Mouse (Mus musculus) liver, embryonic 11.5 days (tissue): ENCODE measurements at regions not wholly inside any gene's neighbourhood (a gene's known extent, or its start where the extent isn't known, plus 50 kb on each side); places are given as distances from the start of the nearest gene placed in this dataset.

Source experiments
- ATAC-seq: fragments of 200-750 bp; cut with Nextera tagmentation; replicated peaks from 2 replicates; pipeline ENCODE4 v1.8.0; 2017; ENCODE audit warnings: moderate number of reproducible peaks, mild to moderate bottlenecking, moderate TSS enrichment, moderate library complexity; ENCODE audit not compliant: low FRiP score
- DNase-seq: peaks from one replicate; pipeline ENCODE4 v3.0.0-alpha.2; 2017; ENCODE audit warnings: low spot score
- H3K27ac ChIP-seq: fragments of 300-500 bp; sonication (generic); 2 replicates; pipeline ENCODE4 v1.5.1; 2014; ENCODE audit warnings: mild to moderate bottlenecking, low read depth, low read length, control low read depth
- H3K27me3 ChIP-seq: fragments of 300-500 bp; sonication (generic); replicated peaks from 2 replicates; pipeline ENCODE4 v1.6.1; 2014; ENCODE audit warnings: low read length, mixed read lengths; ENCODE audit not compliant: control insufficient read depth, insufficient read depth
- H3K36me3 ChIP-seq: fragments of 300-500 bp; sonication (generic); 2 replicates; pipeline ENCODE4 v1.6.1; 2014; ENCODE audit warnings: mild to moderate bottlenecking, low read length, moderate library complexity, mixed read lengths; ENCODE audit not compliant: control insufficient read depth, insufficient read depth
- H3K4me1 ChIP-seq: fragments of 300-500 bp; sonication (generic); replicated peaks from 2 replicates; pipeline ENCODE4 v1.6.1; 2014; ENCODE audit warnings: low read length, mixed read lengths; ENCODE audit not compliant: control insufficient read depth, insufficient read depth
- H3K4me2 ChIP-seq: fragments of 300-500 bp; sonication (generic); 2 replicates; pipeline ENCODE4 v1.6.1; 2014; ENCODE audit warnings: mild to moderate bottlenecking, control low read depth, moderate library complexity
- H3K4me3 ChIP-seq: fragments of 300-500 bp; sonication (generic); 2 replicates; pipeline ENCODE4 v1.5.1; 2014; ENCODE audit warnings: low read depth, low read length, control low read depth
- H3K9ac ChIP-seq: fragments of 300-500 bp; sonication (generic); 2 replicates; pipeline ENCODE4 v1.6.1; 2014; ENCODE audit warnings: low read depth, low read length, control low read depth
- H3K9me3 ChIP-seq: fragments of 300-500 bp; sonication (generic); 2 replicates; pipeline ENCODE4 v1.6.1; 2016; ENCODE audit warnings: low read length, inconsistent platforms, mixed read lengths; ENCODE audit not compliant: control insufficient read depth
- WGBS: fragments of 180-500 bp; shearing (Covaris S2); extraction: QIAGEN DNeasy Blood & Tissue Kit; methylation state at CpG from one replicate; pipeline ENCODE4 v1.1.7; 2014; 5-methylcytosine and 5-hydroxymethylcytosine counted together

GRCm38 (mm10) chr9:113394320-113394719, 313.7 kb downstream of the Pdcd6ip start:
- Histone ChIP-seq H3K9me3 (no peaks in the 10 kb centered on the region), H3K36me3 (no peaks in the 10 kb centered on the region), H3K4me2 (no peak overlapping the region), H3K9ac (no peak overlapping the region), H3K27me3 (no peaks in the 10 kb centered on the region), H3K4me3 (no peak overlapping the region), H3K27ac (no peak overlapping the region), H3K4me1 (no peaks in the 10 kb centered on the region)
- ATAC-seq (no peak), DNase-seq (no peak)
- 68% methylated on average over 3 of the region's 3 CpGs for WGBS

- H3K9me3 ChIP-seq, result no peaks in the 10 kb centered on the region
- no peak for ATAC-seq
Measured at GRCm38 (mm10) chr9:113387356-113387755, 320.7 kb downstream of the Pdcd6ip start.

GRCm38 (mm10) chr9:113381591-113382110, 326.4 kb downstream of the Pdcd6ip start:
- no peak overlapping the region for H3K4me3 ChIP-seq
- H3K27me3 ChIP-seq, result no peaks in the 10 kb centered on the region
- no peak overlapping the region for H3K9ac ChIP-seq
- WGBS, result 63% methylated on average over 13 of the region's 13 CpGs
- DNase-seq, result no peak
- no peak overlapping the region for H3K4me2 ChIP-seq
- H3K36me3 ChIP-seq, result no peaks in the 10 kb centered on the region
- H3K9me3 ChIP-seq, result no peaks in the 10 kb centered on the region
- H3K4me1 ChIP-seq, result no peaks in the 10 kb centered on the region
- no peak overlapping the region for H3K27ac ChIP-seq
- no peak for ATAC-seq

More at GRCm38 (mm10) chr9:113387356-113387755, 320.7 kb downstream of the Pdcd6ip start:
- H3K4me2 ChIP-seq, result no peak overlapping the region
- H3K4me3 ChIP-seq, result no peak overlapping the region
- no peak overlapping the region for H3K27ac ChIP-seq
- WGBS, result 77% methylated on average over 12 of the region's 12 CpGs
- H3K27me3 ChIP-seq, result no peaks in the 10 kb centered on the region
- no peak for DNase-seq
- H3K36me3 ChIP-seq, result no peaks in the 10 kb centered on the region
- no peaks in the 10 kb centered on the region for H3K4me1 ChIP-seq
- no peak overlapping the region for H3K9ac ChIP-seq

GRCm38 (mm10) chr9:113380408-113381129, 327.5 kb downstream of the Pdcd6ip start:
- H3K9me3 ChIP-seq, result no peaks in the 10 kb centered on the region
- H3K9ac ChIP-seq, result no peak overlapping the region
- no peaks in the 10 kb centered on the region for H3K4me1 ChIP-seq
- no peak for DNase-seq
- no peak overlapping the region for H3K4me2 ChIP-seq
- no peaks in the 10 kb centered on the region for H3K27me3 ChIP-seq
- no peaks in the 10 kb centered on the region for H3K36me3 ChIP-seq
- H3K4me3 ChIP-seq, result no peak overlapping the region
- ATAC-seq, result no peak
- 71% methylated on average over 17 of the region's 17 CpGs for WGBS
- no peak overlapping the region for H3K27ac ChIP-seq

GRCm38 (mm10) chr9:113378525-113378924, 329.5 kb downstream of the Pdcd6ip start:
- no peak overlapping the region for H3K27ac ChIP-seq
- no peak for ATAC-seq

GRCm38 (mm10) chr9:113371718-113372306, 336.2 kb downstream of the Pdcd6ip start:
- Histone ChIP-seq H3K27me3 (no peaks in the 10 kb centered on the region), H3K9ac (no peak overlapping the region), H3K9me3 (no peaks in the 10 kb centered on the region), H3K4me1 (no peaks in the 10 kb centered on the region), H3K4me2 (no peak overlapping the region), H3K36me3 (no peaks in the 10 kb centered on the region), H3K27ac (no peak overlapping the region), H3K4me3 (no peak overlapping the region)
- ATAC-seq (no peak), DNase-seq (no peak)
- WGBS, result 70% methylated on average over 7 of the region's 7 CpGs

More at GRCm38 (mm10) chr9:113378525-113378924, 329.5 kb downstream of the Pdcd6ip start:
- Histone ChIP-seq H3K9ac (no peak overlapping the region), H3K9me3 (no peaks in the 10 kb centered on the region), H3K4me3 (no peak overlapping the region), H3K27me3 (no peaks in the 10 kb centered on the region), H3K4me2 (no peak overlapping the region), H3K36me3 (no peaks in the 10 kb centered on the region), H3K4me1 (no peaks in the 10 kb centered on the region)
- no peak for DNase-seq
- WGBS, result 63% methylated on average over 2 of the region's 2 CpGs

- H3K9me3 ChIP-seq, result no peaks in the 10 kb centered on the region
- ATAC-seq (no peak), DNase-seq (no peak)
- no peaks in the 10 kb centered on the region for H3K27me3 ChIP-seq
- no peak overlapping the region for H3K4me3 ChIP-seq
- H3K36me3 ChIP-seq, result no peaks in the 10 kb centered on the region
- H3K4me2 ChIP-seq, result no peak overlapping the region
- H3K27ac ChIP-seq, result no peak overlapping the region
- no peaks in the 10 kb centered on the region for H3K4me1 ChIP-seq
- WGBS, result 77% methylated on average over 5 of the region's 5 CpGs
- no peak overlapping the region for H3K9ac ChIP-seq
Measured at GRCm38 (mm10) chr9:113347942-113348341, 360.1 kb downstream of the Pdcd6ip start.

GRCm38 (mm10) chr9:113346531-113346930, 361.5 kb downstream of the Pdcd6ip start:
- H3K27ac ChIP-seq, result no peak overlapping the region
- H3K4me3 ChIP-seq, result no peak overlapping the region
- no peak for DNase-seq
- H3K27me3 ChIP-seq, result no peaks in the 10 kb centered on the region
- H3K36me3 ChIP-seq, result no peaks in the 10 kb centered on the region
- ATAC-seq, result no peak
- H3K9ac ChIP-seq, result no peak overlapping the region
- H3K4me1 ChIP-seq, result no peaks in the 10 kb centered on the region
- H3K9me3 ChIP-seq, result no peaks in the 10 kb centered on the region
- H3K4me2 ChIP-seq, result no peak overlapping the region
- WGBS, result 77% methylated on average over 13 of the region's 13 CpGs

GRCm38 (mm10) chr9:113342131-113342530, 365.9 kb downstream of the Pdcd6ip start:
- H3K4me1 ChIP-seq, result no peaks in the 10 kb centered on the region
- 84% methylated on average over 7 of the region's 7 CpGs for WGBS
- ATAC-seq (no peak), DNase-seq (no peak)
- H3K9ac ChIP-seq, result no peak overlapping the region
- H3K27ac ChIP-seq, result no peak overlapping the region
- H3K9me3 ChIP-seq, result no peaks in the 10 kb centered on the region
- H3K4me3 ChIP-seq, result no peak overlapping the region
- no peaks in the 10 kb centered on the region for H3K36me3 ChIP-seq
- H3K27me3 ChIP-seq, result no peaks in the 10 kb centered on the region
- no peak overlapping the region for H3K4me2 ChIP-seq
